Mouse (Mus musculus): ENCODE measurements at regions not wholly inside any gene's neighbourhood (a gene's known extent, or its start where the extent isn't known, plus 50 kb on each side); places are given as distances from the start of the nearest gene placed in this dataset.
A peak's percentile ranks its signal among the peaks of the same experiment; 100 is the strongest.

DNA sequence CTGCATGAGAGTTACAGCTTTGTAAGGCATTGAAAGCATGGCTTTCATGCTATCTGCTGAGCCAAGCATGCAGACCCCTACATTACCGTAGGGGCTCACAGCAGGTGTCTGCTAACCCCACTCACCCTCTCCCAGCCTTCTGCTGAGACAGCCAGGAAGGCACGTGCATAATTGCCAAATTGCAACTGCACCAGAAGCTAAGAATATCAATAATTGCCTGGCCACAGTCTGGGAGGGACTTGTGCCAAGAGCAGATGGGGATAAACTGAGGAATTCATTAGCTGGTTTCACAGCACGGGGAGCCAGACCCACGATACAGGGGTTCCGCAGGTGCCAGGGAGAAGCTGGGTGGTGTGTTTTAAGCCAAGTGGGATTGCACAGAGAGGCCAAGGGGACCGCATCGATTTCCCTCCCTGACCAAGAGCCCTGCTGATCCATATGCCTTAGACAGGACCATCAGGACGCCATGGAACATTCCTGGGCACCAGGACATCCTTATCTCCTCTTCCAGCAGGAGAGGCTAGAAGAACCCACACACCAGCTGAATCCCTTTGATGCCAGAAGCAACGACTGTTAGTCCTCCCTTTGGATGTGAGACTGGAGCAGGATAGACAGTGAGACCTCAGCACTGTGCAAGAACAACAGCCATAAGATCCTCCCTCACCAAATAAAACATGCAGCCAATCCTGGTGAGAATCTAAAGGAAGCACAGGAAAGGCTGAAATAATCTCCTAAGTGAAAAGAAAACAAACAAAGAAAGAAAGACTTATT lies 84.8 kb upstream of the Glrp1 start:
- H3K4me1 ChIP-seq = peaks cover 9% of the 10 kb centered on the region; the same call in 1 of the 2 replicates
- H3K9ac ChIP-seq (replicated peaks) = no peak overlapping the region
- no peak for ATAC-seq (ENCODE audit: low FRiP score, low read depth)
- H3K4me2 ChIP-seq (replicated peaks) = no peak overlapping the region
- H3K27ac ChIP-seq (replicated peaks) = no peak overlapping the region
- 51% methylated on average over 9 of the region's 9 CpGs for WGBS
- H3K27me3 ChIP-seq = no peaks in the 10 kb centered on the region
- no peaks in the 10 kb centered on the region for H3K36me3 ChIP-seq
- no peak overlapping the region for H3K4me3 ChIP-seq
- no peaks in the 10 kb centered on the region for H3K9me3 ChIP-seq

DNA sequence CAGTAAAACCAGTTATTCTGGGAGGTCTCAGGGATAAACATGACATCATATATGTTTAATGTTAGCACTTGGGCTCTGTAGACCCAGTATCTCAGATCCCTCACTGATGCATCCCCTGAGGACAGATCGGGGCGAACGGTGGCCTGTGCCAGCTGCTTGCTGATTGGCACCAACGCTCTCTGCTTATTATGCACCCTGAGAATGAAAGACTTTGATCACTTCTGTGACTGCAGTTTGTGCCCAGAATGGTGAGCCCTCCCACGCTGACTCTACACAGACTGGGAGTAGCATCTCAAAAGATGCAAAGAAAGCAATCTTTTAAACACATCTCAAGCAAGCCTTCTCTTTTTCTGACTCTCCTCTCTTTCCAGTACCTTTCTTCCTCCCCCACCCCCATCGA lies 82.2 kb upstream of the Glrp1 start:
- Histone ChIP-seq H3K36me3 (no peaks in the 10 kb centered on the region), H3K4me3 (no peak overlapping the region), H3K9ac (replicated peaks) (no peak overlapping the region), H3K4me2 (replicated peaks) (no peak overlapping the region), H3K9me3 (no peaks in the 10 kb centered on the region), H3K27me3 (no peaks in the 10 kb centered on the region), H3K27ac (replicated peaks) (no peak overlapping the region), H3K4me1 (peaks cover 9% of the 10 kb centered on the region; the same call in 1 of the 2 replicates)
- ATAC-seq (ENCODE audit: low FRiP score, low read depth) = no peak
- 79% methylated on average over 6 of the region's 6 CpGs for WGBS

DNA sequence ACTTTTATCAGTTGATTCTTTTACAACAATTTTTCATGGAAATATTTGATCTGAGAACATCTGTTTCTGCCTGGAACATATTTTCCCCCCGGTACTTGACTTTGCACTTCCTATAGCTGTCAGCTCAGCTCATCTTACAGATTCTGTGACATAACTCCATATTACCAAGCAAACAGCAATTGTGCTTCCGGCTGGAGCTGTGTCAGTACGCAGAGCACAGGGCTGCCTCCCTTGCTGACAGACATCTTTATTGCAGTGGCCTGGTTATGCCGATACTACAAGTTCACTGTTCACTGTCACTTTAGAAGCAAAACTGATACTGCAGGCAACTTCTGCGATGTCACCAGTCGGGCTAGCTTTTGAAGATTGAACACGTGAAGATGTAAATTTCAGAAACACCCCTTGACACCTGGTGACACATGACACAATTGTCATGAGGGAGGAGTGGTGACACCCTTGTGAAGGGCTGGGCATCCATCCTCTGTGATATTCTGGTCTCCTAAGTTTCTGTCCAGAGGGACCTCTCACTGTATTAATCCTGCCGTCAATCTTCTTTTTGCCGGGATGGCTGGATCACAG lies 81.0 kb upstream of the Glrp1 start:
- 83% methylated on average over 9 of the region's 9 CpGs for WGBS
- no peak for ATAC-seq (ENCODE audit: low FRiP score, low read depth)
- no peaks in the 10 kb centered on the region for H3K36me3 ChIP-seq

DNA sequence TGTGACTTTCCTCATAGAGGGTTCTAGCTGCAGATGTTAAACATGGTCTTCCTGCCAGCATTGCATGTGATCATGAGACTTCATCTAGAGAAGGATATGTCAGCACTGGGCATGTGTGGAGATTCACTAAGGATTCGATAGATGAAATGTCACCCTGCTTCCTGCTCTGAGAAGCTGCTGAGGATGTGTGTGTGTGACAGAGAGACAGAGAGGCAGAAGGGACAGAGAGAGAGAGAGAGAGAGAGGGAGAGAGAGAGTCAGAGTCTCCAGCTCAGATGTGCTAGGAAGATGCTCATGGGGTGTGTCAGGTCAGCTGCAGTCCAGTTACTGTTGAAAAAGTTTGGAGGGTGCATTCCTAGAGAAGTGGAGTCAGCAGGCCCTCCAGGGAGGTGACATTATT lies 78.9 kb upstream of the Glrp1 start:
- Histone ChIP-seq H3K27ac (replicated peaks) (no peak overlapping the region), H3K36me3 (no peaks in the 10 kb centered on the region), H3K4me3 (no peak overlapping the region), H3K9ac (replicated peaks) (no peak overlapping the region), H3K9me3 (no peaks in the 10 kb centered on the region), H3K4me2 (replicated peaks) (no peak overlapping the region), H3K4me1 (no peaks in the 10 kb centered on the region), H3K27me3 (0 out of 2 replicates have a peak, but pooled peaks cover 4% of the 10 kb centered on the region)
- WGBS = 87% methylated on average over 1 of the region's 1 CpGs
- ATAC-seq (ENCODE audit: low FRiP score, low read depth) = no peak

More for the DNA sequence above, 81.0 kb upstream of the Glrp1 start:
- Histone ChIP-seq H3K27ac (replicated peaks) (no peak overlapping the region), H3K9ac (replicated peaks) (no peak overlapping the region), H3K9me3 (no peaks in the 10 kb centered on the region), H3K4me2 (replicated peaks) (no peak overlapping the region), H3K4me1 (peaks cover 9% of the 10 kb centered on the region; the same call in 1 of the 2 replicates), H3K27me3 (no peaks in the 10 kb centered on the region), H3K4me3 (no peak overlapping the region)

DNA sequence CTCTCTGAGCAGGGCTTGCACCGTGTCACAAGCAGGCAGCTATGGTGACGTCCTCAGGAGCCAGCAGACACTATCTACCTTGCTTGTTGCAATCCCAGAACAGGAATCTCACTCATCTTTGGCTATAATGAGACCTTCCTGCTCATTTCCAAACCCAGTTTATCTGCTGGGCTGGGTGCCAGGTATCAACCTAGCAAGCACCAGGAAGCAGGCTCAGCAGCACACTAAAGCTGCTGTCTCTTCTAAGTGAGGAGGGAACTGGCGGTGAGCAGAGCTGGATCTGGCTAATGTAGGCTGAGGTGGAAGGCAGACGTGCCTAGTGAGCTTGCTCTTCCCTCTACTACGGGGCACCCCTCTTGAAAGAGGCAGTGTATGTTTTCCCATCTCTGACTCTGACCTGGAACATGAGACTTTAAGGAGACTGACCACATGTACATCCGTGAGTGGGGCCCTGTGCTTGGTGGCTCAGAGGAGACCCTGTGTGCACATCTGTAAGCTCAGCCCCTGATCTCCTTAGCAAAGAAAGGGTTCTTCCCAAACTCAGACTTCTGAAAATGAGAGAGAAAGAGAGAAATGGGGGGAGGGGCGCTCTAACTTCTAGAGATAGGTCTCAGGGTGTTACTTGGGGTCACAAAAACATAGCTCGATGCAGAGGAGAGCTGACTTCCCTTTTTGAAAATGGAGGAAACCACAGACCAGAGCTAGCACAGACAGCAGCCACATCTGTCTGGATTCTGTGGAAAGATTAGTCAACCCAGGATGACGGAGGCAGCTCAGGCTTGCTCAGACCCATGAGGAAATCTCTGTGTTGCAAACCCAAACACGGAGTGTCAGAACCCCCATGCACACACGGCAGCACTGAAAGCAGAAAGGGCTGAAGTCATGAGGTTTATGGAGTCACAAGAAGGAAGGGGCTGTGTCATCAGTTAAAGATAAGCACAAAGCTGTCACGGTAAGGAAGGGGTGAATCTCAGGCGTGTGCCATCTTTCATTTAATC lies 77.3 kb upstream of the Glrp1 start:
- WGBS = 83% methylated on average over 13 of the region's 13 CpGs
- H3K4me1 ChIP-seq = no peaks in the 10 kb centered on the region
- H3K4me2 ChIP-seq (replicated peaks) = no peak overlapping the region
- H3K27ac ChIP-seq (replicated peaks) = no peak overlapping the region
- no peaks in the 10 kb centered on the region for H3K36me3 ChIP-seq
- no peak for ATAC-seq (ENCODE audit: low FRiP score, low read depth)
- no peak overlapping the region for H3K4me3 ChIP-seq
- H3K9me3 ChIP-seq = no peaks in the 10 kb centered on the region
- H3K27me3 ChIP-seq = peaks cover 11% of the 10 kb centered on the region; the same call in 1 of the 2 replicates
- H3K9ac ChIP-seq (replicated peaks) = no peak overlapping the region

DNA sequence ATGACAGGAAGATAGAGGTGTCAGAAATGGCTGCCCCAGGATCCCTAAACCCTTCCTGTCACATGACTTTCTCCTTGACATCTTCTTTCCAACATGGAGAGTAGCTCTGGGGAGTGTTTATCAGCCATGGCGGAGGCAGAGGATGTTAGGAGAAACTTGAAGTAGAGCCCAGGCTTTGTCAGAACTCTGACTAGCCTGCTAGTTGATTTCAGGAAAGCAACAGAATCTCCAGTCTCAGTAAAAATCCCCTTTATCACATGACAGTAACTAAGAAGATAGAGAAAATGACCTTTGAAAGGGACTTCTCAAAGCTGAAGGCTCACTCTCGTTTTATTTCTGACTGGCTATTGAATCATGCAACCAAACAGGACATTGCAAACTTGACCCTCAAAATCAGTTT lies 76.3 kb upstream of the Glrp1 start:
- Histone ChIP-seq H3K27ac (replicated peaks) (no peak overlapping the region), H3K4me3 (no peak overlapping the region), H3K4me1 (no peaks in the 10 kb centered on the region), H3K9ac (replicated peaks) (no peak overlapping the region), H3K27me3 (peaks cover 19% of the 10 kb centered on the region), H3K9me3 (no peaks in the 10 kb centered on the region), H3K36me3 (no peaks in the 10 kb centered on the region), H3K4me2 (replicated peaks) (no peak overlapping the region)
- no peak for ATAC-seq (ENCODE audit: low FRiP score, low read depth)
- 84% methylated on average over 2 of the region's 2 CpGs for WGBS

DNA sequence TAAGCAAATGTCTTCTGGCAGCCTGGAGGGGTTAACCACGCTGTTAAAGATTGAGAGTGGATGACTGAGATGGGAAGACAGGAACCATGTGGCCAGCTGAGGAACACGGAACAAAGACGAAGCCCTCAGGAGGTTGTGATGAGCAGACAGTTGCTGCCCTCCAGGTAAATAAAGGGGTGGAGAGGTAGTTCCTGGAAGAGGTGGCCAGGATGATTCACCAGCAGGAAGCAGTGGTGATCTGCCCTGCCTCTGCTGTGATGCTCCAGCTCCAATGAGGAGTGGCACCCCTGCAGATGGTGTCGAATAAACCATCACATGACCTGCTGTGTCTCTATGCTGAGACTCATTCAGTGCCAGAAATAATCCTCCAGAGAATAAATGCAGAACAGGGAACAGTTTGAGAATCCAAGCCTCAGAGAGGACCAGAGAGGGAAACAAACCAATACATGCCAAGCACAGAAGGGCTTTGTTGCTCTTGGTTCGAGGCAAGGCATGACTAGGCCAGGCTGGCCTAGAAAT lies 74.7 kb upstream of the Glrp1 start:
- no peaks in the 10 kb centered on the region for H3K9me3 ChIP-seq
- H3K4me2 ChIP-seq (replicated peaks) = no peak overlapping the region
- H3K36me3 ChIP-seq = no peaks in the 10 kb centered on the region
- 0 out of 2 replicates have a peak overlapping the region, but pooled peaks have one; percentile 6 for H3K9ac ChIP-seq (replicated peaks)
- no peak for ATAC-seq (ENCODE audit: low FRiP score, low read depth)
- WGBS = 73% methylated on average over 5 of the region's 5 CpGs
- no peak overlapping the region for H3K27ac ChIP-seq (replicated peaks)
- no peak overlapping the region for H3K4me3 ChIP-seq
- peaks cover 22% of the 10 kb centered on the region for H3K27me3 ChIP-seq
- H3K4me1 ChIP-seq = no peaks in the 10 kb centered on the region

DNA sequence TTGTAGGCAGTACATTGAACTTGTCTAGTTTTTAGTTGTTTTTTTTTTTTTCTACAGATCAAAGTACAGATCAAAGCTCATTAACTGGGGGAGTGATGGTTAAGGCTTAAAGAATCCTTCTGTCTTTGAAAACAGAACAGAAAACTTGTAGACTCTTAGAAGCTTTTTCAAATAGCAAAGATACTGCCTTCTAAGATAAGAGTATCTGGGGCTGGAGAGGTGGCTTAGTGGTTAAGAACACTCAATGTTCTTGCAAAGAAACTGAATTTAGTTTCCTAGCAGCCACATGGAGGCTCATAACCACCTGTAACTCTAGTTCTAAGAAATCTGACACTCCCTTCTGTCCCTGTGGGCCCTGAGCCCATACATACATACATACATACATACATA lies 68.4 kb upstream of the Glrp1 start:
- Histone ChIP-seq H3K9me3 (no peaks in the 10 kb centered on the region), H3K9ac (replicated peaks) (no peak overlapping the region), H3K36me3 (no peaks in the 10 kb centered on the region), H3K27ac (replicated peaks) (no peak overlapping the region), H3K27me3 (peaks cover 33% of the 10 kb centered on the region), H3K4me2 (replicated peaks) (no peak overlapping the region), H3K4me3 (no peak overlapping the region), H3K4me1 (peaks cover 7% of the 10 kb centered on the region; the same call in 1 of the 2 replicates)
- ATAC-seq (ENCODE audit: low FRiP score, low read depth) = no peak

DNA sequence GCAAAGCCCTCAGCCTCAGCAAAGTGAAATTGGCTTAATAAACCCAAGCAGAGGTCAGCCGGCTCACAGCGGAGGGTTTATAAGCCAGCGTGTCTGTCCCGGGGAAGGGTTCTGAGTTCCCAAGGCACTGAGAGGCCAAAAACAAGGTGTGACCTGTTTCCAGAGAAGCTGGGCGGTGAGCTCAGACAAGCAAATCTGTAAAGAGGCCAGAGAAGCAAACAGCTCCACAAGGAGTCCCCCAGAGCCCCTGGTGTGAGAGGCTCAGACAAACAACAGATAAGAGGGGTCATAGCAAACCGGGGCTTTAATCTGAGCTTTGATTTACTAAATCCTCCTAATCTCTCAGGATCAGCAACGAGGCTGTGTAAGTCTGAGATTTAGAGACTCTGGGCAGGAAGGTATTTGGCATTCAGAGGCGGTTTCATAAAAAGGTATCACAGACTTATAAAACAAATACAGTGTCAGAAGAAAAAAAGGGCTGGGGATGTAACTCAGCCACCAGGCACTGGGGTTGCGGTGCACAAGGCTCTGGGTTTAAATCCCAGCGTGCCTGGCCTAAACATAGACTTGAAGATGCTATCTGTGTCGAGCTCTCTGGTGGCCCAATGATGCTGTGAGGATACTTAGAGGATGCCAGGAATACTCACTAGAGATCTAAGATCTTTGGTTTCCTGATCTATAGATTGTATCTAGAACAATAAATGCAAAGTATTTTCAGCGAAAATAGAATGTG lies 67.8 kb upstream of the Glrp1 start:
- Histone ChIP-seq H3K27ac (replicated peaks) (no peak overlapping the region; the same call in 1 of the 2 replicates), H3K27me3 (peaks cover 32% of the 10 kb centered on the region), H3K9ac (replicated peaks) (no peak overlapping the region), H3K4me1 (peaks cover 7% of the 10 kb centered on the region; the same call in 1 of the 2 replicates), H3K36me3 (no peaks in the 10 kb centered on the region), H3K4me2 (replicated peaks) (no peak overlapping the region), H3K4me3 (no peak overlapping the region), H3K9me3 (no peaks in the 10 kb centered on the region)
- ATAC-seq (ENCODE audit: low FRiP score, low read depth) = no peak
- WGBS = 8% methylated on average over 12 of the region's 12 CpGs

DNA sequence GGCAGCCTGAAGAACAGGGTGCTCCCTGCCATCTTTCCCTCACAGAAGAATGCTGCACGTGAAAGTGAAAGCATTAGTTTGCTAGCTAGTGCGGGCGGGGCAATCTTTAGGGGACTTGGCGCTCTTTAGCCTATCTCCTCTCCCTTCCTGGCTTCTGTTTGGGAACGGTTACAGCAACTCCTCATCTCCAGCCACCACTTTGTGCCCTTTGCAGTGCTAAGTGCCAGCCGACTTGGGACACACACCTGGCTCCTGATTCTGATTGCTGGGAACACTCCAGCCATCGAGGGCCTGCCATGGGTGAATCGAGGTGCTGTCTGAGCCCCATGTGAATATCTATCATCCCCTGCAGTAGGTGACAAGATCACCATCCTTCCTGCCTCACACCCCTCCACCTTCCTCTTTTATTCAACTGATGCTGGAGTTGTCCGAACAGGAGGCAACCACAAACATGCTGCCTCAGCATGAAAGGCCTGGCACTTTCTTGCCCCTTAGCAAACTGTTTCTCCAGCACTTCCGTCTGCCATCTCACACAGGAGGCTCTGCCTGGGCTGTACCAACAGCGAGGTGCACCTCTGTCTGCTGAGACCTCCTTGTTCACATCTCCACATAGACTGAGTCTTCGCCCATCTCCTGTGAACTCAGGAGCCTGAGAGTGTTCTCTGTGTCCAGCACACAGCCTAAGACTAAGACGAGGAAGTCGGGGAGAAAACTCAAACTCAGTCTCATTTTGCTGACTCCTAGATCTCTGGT lies 66.2 kb upstream of the Glrp1 start:
- no peak overlapping the region for H3K4me2 ChIP-seq (replicated peaks)
- 78% methylated on average over 14 of the region's 14 CpGs for WGBS
- H3K36me3 ChIP-seq = no peaks in the 10 kb centered on the region
- no peak overlapping the region for H3K9ac ChIP-seq (replicated peaks)
- peaks cover 18% of the 10 kb centered on the region for H3K27me3 ChIP-seq
- no peaks in the 10 kb centered on the region for H3K9me3 ChIP-seq
- no peak overlapping the region for H3K4me3 ChIP-seq
- no peak overlapping the region for H3K27ac ChIP-seq (replicated peaks)
- peaks cover 7% of the 10 kb centered on the region; the same call in 1 of the 2 replicates for H3K4me1 ChIP-seq
- ATAC-seq (ENCODE audit: low FRiP score, low read depth) = no peak

DNA sequence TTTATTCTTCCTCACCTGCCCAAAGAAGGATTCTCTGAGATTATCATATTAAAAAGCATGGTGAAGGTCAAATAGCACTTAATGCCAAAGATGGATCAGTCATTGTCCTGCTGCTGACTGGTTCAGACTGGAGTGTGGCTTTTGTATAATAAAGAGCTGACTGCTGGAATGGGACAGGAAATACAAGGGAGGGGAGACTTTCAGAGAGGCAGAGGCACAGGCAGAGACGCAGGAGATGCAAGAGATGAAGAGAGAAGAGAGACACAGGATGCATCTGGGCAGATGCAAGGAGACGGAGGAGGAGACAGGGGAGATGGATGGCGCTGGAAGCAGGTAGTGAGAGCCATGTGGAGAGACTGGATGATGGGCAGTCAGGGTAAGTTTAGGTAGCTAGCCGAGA lies 65.4 kb upstream of the Glrp1 start:
- no peak overlapping the region for H3K4me2 ChIP-seq (replicated peaks)
- 54% methylated on average over 4 of the region's 4 CpGs for WGBS

More for the DNA sequence above, 65.4 kb upstream of the Glrp1 start:
- H3K4me1 ChIP-seq = peaks cover 7% of the 10 kb centered on the region; the same call in 1 of the 2 replicates
- H3K9me3 ChIP-seq = no peaks in the 10 kb centered on the region
- H3K27me3 ChIP-seq = peaks cover 16% of the 10 kb centered on the region; the same call in 1 of the 2 replicates
- no peak overlapping the region for H3K27ac ChIP-seq (replicated peaks)
- H3K4me3 ChIP-seq = no peak overlapping the region
- H3K36me3 ChIP-seq = no peaks in the 10 kb centered on the region
- no peak overlapping the region for H3K9ac ChIP-seq (replicated peaks)
- ATAC-seq (ENCODE audit: low FRiP score, low read depth) = no peak
